Mouse (Mus musculus): ENCODE results near the gene Vdac1.

DNA sequence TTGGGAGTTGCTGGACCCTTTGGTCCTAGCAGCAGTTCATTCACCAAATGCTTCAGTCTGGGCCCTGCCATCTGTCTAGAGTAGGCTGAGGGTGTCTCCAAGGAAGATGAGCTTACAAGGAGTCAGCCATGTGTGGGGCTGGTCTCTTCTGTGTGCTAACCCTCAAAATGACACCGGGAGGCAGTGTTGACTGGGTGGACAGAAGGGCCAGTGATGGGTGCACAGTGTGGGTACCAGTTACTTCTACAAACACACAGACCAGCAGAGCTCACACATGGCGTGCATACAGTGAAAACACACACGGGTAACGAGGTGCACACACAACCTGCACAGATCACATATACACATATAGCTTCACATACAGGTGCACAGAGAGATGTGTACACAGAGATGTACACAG is 21.6 kb upstream of the Vdac1 start:
- TF ChIP-seq POLR2A (IDR thresholded peaks at IDR 0.05; ENCODE audit: insufficient read depth, low read depth, low read length) (no peak), CTCF (IDR thresholded peaks at IDR 0.05; ENCODE audit: insufficient read depth, low read depth, low read length) (no peak)
